In the genomic region with DNA sequence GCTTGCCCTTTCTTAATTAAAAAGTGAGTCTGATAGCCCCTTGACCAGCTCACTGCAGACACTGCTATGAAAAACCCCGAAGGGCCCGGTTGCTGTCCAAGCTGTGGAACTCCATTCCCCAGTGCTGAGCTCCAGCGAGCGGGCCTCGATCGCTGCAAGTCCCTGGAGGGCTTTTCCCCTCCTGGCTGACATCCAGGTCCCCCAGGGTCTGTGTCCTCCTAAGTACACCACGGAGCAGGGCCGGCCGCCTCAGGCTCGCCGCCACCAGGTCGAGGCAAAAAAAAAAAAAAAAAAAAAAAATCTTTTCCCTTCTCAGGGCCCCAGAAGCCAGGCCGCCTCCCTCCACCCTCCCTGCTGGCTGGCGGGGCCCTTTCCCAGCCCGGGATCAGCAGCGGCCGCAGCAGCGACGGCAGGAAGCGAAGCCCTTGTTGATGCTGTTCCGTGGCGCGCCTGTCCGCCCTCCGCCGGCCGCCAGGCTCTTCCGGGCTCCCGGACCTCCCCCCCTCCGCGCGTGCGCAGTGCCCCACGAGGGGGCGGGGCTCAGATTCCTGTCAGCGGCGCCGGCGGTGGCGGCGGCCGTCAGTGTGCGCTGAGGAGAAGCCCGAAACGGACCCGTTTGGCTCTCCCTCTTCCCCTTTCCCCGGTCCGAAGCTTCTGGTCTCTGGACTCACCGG, we compare ENCODE assay signal across 7 mouse cellular contexts. TPM values are rescaled to one million over a fixed set of nuclear protein-coding genes. Genes with fewer than 3 reads are reported as not detected.
DNase-seq lines count a peak whose midpoint lies in the region; ATAC-seq lines count a peak whose summit lies in the region.

Gene Nfat5 (plus strand): TSS at position 543 of the 674 bp plus-strand sequence.

- peak within 1 kb of the TSS; percentile 98 for H3K4me3 ChIP-seq in intestine, embryonic 16.5 days (ENCODE audit: low read length)
- H3K4me3 ChIP-seq in midbrain, embryonic 11.5 days (ENCODE audit: low read depth, low read length): peak within 1 kb of the TSS; percentile 98

- intact Hi-C loops in left cerebral cortex, postnatal 36 days (cut with DNase I): loop anchor here (10.0 kb wide), 2 partner anchors 138 to 178 kb away; partner anchors contain the start of gene Cyb5b

- H3K27ac ChIP-seq in intestine, embryonic 16.5 days (ENCODE audit: low read length): peak within 1 kb of the TSS; percentile 94
- H3K27ac ChIP-seq in midbrain, embryonic 11.5 days (ENCODE audit: low read depth, low read length): peak within 1 kb of the TSS; percentile 91

- peaks cover 9% of the 10 kb centered on the region for H3K4me1 ChIP-seq in intestine, embryonic 16.5 days (ENCODE audit: control insufficient read depth, insufficient read depth, low read length)
- H3K4me1 ChIP-seq in midbrain, embryonic 11.5 days (ENCODE audit: control insufficient read depth, insufficient read depth, low read length): 0 out of 2 replicates have a peak, but pooled peaks cover 3% of the 10 kb centered on the region

- peak; percentile 98 for DNase-seq in adrenal gland, adult 2 months
- peak; percentile 93 for DNase-seq in embryo, embryonic 11.5 days (ENCODE audit: low read depth, low spot score)
- DNase-seq in gastrocnemius, postnatal 4 days (ENCODE audit: low spot score in 2 of 2): peak; percentile 94 to 97
- DNase-seq in left cerebral cortex, postnatal 36 days (ENCODE audit: low spot score in 2 of 2): peak; percentile 98 to 99
- DNase-seq in midbrain, embryonic 11.5 days (ENCODE audit: low spot score, missing footprints): peak; percentile 100
- DNase-seq in skeletal muscle tissue, adult 2 months (ENCODE audit: low read depth, low spot score): peak; percentile 94

- H3K4me2 ChIP-seq in intestine, embryonic 16.5 days (ENCODE audit: low read depth, low read length): peak within 1 kb of the TSS; percentile 60
- H3K4me2 ChIP-seq in midbrain, embryonic 11.5 days: peak within 1 kb of the TSS; percentile 67

- H3K9me3 ChIP-seq in intestine, embryonic 16.5 days (ENCODE audit: control insufficient read depth, low read length): no peaks in the 10 kb centered on the region
- no peaks in the 10 kb centered on the region for H3K9me3 ChIP-seq in midbrain, embryonic 11.5 days (ENCODE audit: control insufficient read depth, low read length)

- WGBS in intestine, embryonic 16.5 days: 0% methylated on average over 48 of the region's 49 CpGs
- WGBS in midbrain, embryonic 11.5 days: under 1% methylated on average over 42 of the region's 49 CpGs

- ATAC-seq in intestine, embryonic 16.5 days: peak; percentile 95
- peak; percentile 93 for ATAC-seq in midbrain, embryonic 11.5 days (ENCODE audit: low FRiP score)

- H3K36me3 ChIP-seq in intestine, embryonic 16.5 days (ENCODE audit: control insufficient read depth, insufficient read depth, low read length): no peaks in the 10 kb centered on the region
- H3K36me3 ChIP-seq in midbrain, embryonic 11.5 days (ENCODE audit: control insufficient read depth, insufficient read depth, low read length): no peaks in the 10 kb centered on the region

- H3K9ac ChIP-seq in intestine, embryonic 16.5 days (ENCODE audit: low read depth, low read length): peak within 1 kb of the TSS; percentile 96
- peak within 1 kb of the TSS; percentile 91 for H3K9ac ChIP-seq in midbrain, embryonic 11.5 days (ENCODE audit: low read length)

- no peaks in the 10 kb centered on the region for H3K27me3 ChIP-seq in intestine, embryonic 16.5 days (replicated peaks; ENCODE audit: control insufficient read depth, insufficient read depth, low read length)
- H3K27me3 ChIP-seq in midbrain, embryonic 11.5 days (ENCODE audit: control insufficient read depth, insufficient read depth, low read length): no peaks in the 10 kb centered on the region

RNA-seq across cellular contexts. Expression of gene Nfat5, which starts in this region (rescaled TPM):
- total RNA-seq in adrenal gland, adult 2 months (2021): 100 to 1,000 TPM in 1 of 2 experiments, 10 to 100 TPM in 1; 89.8 to 141 TPM
- 31.2 and 33.9 TPM in 2 replicates for polyA plus RNA-seq in adrenal gland, adult 2 months (2012; rRNA removed)
- total RNA-seq in gastrocnemius, postnatal 4 days (2021): 10 to 100 TPM; 35.1 to 39.5 TPM
- polyA plus RNA-seq in intestine, embryonic 16.5 days (2015; fragmentation: Nextera tagmentation; extraction: Ambion mirVana): 5.4 and 5.9 TPM in 2 replicates
- total RNA-seq in left cerebral cortex, postnatal 36 days (2021): 10 to 100 TPM; 46.3 to 60.9 TPM
- 6.5 and 7.6 TPM in 2 replicates for polyA plus RNA-seq in midbrain, embryonic 11.5 days (2014; fragmentation: Nextera tagmentation; extraction: Ambion mirVana)

Comparison
In these comparisons a context has a peak if more than half of its experiments do, and no peak if none do; other contexts are left out.
1. Peak in every context shown above with its lines: DNase-seq, ATAC-seq, H3K4me3 ChIP-seq and H3K27ac ChIP-seq.